ENCODE assay signal across 8 mouse cellular contexts in genomic region chr12:81631661-81632401, GRCm38 (mm10). TPM values are rescaled to one million over a fixed set of nuclear protein-coding genes. Genes with fewer than 3 reads are reported as not detected.
DNase-seq lines count a peak whose midpoint lies in the region; ATAC-seq lines count a peak whose summit lies in the region.

No protein-coding gene starts in this region.

- peaks cover 56% of the 10 kb centered on the region for H3K27me3 ChIP-seq in kidney, embryonic 16.5 days (ENCODE audit: insufficient read depth, low read length)
- 0 out of 2 replicates have a peak, but pooled peaks cover 2% of the 10 kb centered on the region for H3K27me3 ChIP-seq in forebrain, embryonic 13.5 days
- peaks cover 27% of the 10 kb centered on the region for H3K27me3 ChIP-seq in intestine, embryonic 16.5 days (replicated peaks; ENCODE audit: control insufficient read depth, insufficient read depth, low read length)
- peaks cover 51% of the 10 kb centered on the region for H3K27me3 ChIP-seq in lung, embryonic 15.5 days

- peak overlapping the region; percentile 98 for H3K4me2 ChIP-seq in kidney, embryonic 16.5 days (replicated peaks; ENCODE audit: low read depth, low read length)
- peak overlapping the region; percentile 71 for H3K4me2 ChIP-seq in forebrain, embryonic 13.5 days
- H3K4me2 ChIP-seq in intestine, embryonic 16.5 days (ENCODE audit: low read depth, low read length) = peak overlapping the region; percentile 95
- peak overlapping the region; percentile 86 for H3K4me2 ChIP-seq in lung, embryonic 15.5 days

- no peak for DNase-seq in kidney, postnatal 36 days
- DNase-seq in adrenal gland, postnatal 25 days = peak; percentile 3
- DNase-seq in right cerebral cortex, postnatal 14 days = peak; percentile 37
- no peak for DNase-seq in thymus, postnatal 14 days

- H3K4me1 ChIP-seq in kidney, embryonic 16.5 days (ENCODE audit: insufficient read depth, low read length) = peaks cover 11% of the 10 kb centered on the region
- H3K4me1 ChIP-seq in forebrain, embryonic 13.5 days = peaks cover 22% of the 10 kb centered on the region
- H3K4me1 ChIP-seq in intestine, embryonic 16.5 days (ENCODE audit: control insufficient read depth, insufficient read depth, low read length) = peaks cover 6% of the 10 kb centered on the region; the same call in 1 of the 2 replicates
- peaks cover 11% of the 10 kb centered on the region; the same call in 1 of the 2 replicates for H3K4me1 ChIP-seq in lung, embryonic 15.5 days

- no peaks in the 10 kb centered on the region for H3K9me3 ChIP-seq in kidney, embryonic 16.5 days (ENCODE audit: low read length)
- H3K9me3 ChIP-seq in forebrain, embryonic 13.5 days (replicated peaks) = no peaks in the 10 kb centered on the region
- no peaks in the 10 kb centered on the region for H3K9me3 ChIP-seq in intestine, embryonic 16.5 days (ENCODE audit: control insufficient read depth, low read length)
- no peaks in the 10 kb centered on the region for H3K9me3 ChIP-seq in lung, embryonic 15.5 days

- H3K4me3 ChIP-seq in kidney, embryonic 16.5 days (ENCODE audit: low read length) = peak overlapping the region; percentile 60
- peak overlapping the region; percentile 71 for H3K4me3 ChIP-seq in forebrain, embryonic 13.5 days
- H3K4me3 ChIP-seq in intestine, embryonic 16.5 days (ENCODE audit: low read length) = peak overlapping the region; percentile 62
- peak overlapping the region; percentile 58 for H3K4me3 ChIP-seq in lung, embryonic 15.5 days

- H3K36me3 ChIP-seq in kidney, embryonic 16.5 days (ENCODE audit: insufficient read depth, low read length) = no peaks in the 10 kb centered on the region
- H3K36me3 ChIP-seq in forebrain, embryonic 13.5 days (ENCODE audit: poor library complexity, severe bottlenecking) = no peaks in the 10 kb centered on the region
- no peaks in the 10 kb centered on the region for H3K36me3 ChIP-seq in intestine, embryonic 16.5 days (ENCODE audit: control insufficient read depth, insufficient read depth, low read length)
- H3K36me3 ChIP-seq in lung, embryonic 15.5 days = no peaks in the 10 kb centered on the region

- ATAC-seq in kidney, embryonic 16.5 days (ENCODE audit: low FRiP score, low TSS enrichment) = peak; percentile 15; the same call in 1 of the 2 replicates
- ATAC-seq in forebrain, embryonic 13.5 days = peak; percentile 52
- ATAC-seq in intestine, embryonic 16.5 days = peak; percentile 44
- ATAC-seq in lung, embryonic 15.5 days (ENCODE audit: borderline replicate concordance, extremely low read depth, low FRiP score, low TSS enrichment) = peak; percentile 24

- H3K27ac ChIP-seq in kidney, embryonic 16.5 days (ENCODE audit: low read length) = no peak overlapping the region
- H3K27ac ChIP-seq in forebrain, embryonic 13.5 days = peak overlapping the region; percentile 86
- H3K27ac ChIP-seq in intestine, embryonic 16.5 days (ENCODE audit: low read length) = no peak overlapping the region
- H3K27ac ChIP-seq in lung, embryonic 15.5 days = peak overlapping the region; percentile 83

- H3K9ac ChIP-seq in kidney, embryonic 16.5 days (replicated peaks; ENCODE audit: low read length) = peak overlapping the region; percentile 68
- H3K9ac ChIP-seq in forebrain, embryonic 13.5 days = peak overlapping the region; percentile 92
- peak overlapping the region; percentile 38 for H3K9ac ChIP-seq in intestine, embryonic 16.5 days (ENCODE audit: low read depth, low read length)
- H3K9ac ChIP-seq in lung, embryonic 15.5 days = peak overlapping the region; percentile 56

- WGBS in kidney, embryonic 16.5 days = 2% methylated on average over 31 of the region's 31 CpGs
- WGBS in forebrain, embryonic 13.5 days = 2% methylated on average over 31 of the region's 31 CpGs
- 4% methylated on average over 30 of the region's 31 CpGs for WGBS in intestine, embryonic 16.5 days
- 2% methylated on average over 31 of the region's 31 CpGs for WGBS in lung, embryonic 15.5 days

RNA-seq across cellular contexts. Expression of gene Ttc9, which starts 0.8 kb away (rescaled TPM):
- polyA plus RNA-seq in kidney, embryonic 16.5 days (2015; fragmentation: Nextera tagmentation; extraction: Ambion mirVana) = 1.0 and 1.8 TPM in 2 replicates
- total RNA-seq in adrenal gland, postnatal 25 days (2021) = 3.1 and 4.3 TPM in 2 replicates
- polyA plus RNA-seq in forebrain, embryonic 13.5 days (2015; fragmentation: Nextera tagmentation; extraction: Ambion mirVana) = 7.1 and 7.2 TPM in 2 replicates
- 1.5 TPM in 2 replicates for polyA plus RNA-seq in intestine, embryonic 16.5 days (2015; fragmentation: Nextera tagmentation; extraction: Ambion mirVana)
- 5.6 and 6.9 TPM in 2 replicates for polyA plus RNA-seq in lung, embryonic 15.5 days (2015; fragmentation: Nextera tagmentation; extraction: Ambion mirVana)

RNA-seq across cellular contexts. Expression of gene Med6, which starts 37.0 kb away (rescaled TPM):
- polyA plus RNA-seq in kidney, embryonic 16.5 days (2015; fragmentation: Nextera tagmentation; extraction: Ambion mirVana) = 60.8 and 63.9 TPM in 2 replicates
- total RNA-seq in adrenal gland, postnatal 25 days (2021) = 26.3 and 31.3 TPM in 2 replicates
- 67.3 and 67.4 TPM in 2 replicates for polyA plus RNA-seq in forebrain, embryonic 13.5 days (2015; fragmentation: Nextera tagmentation; extraction: Ambion mirVana)
- 51.7 and 57.8 TPM in 2 replicates for polyA plus RNA-seq in intestine, embryonic 16.5 days (2015; fragmentation: Nextera tagmentation; extraction: Ambion mirVana)
- polyA plus RNA-seq in lung, embryonic 15.5 days (2015; fragmentation: Nextera tagmentation; extraction: Ambion mirVana) = 55.7 and 66.1 TPM in 2 replicates

Comparison
In these comparisons a context has a peak if more than half of its experiments do, and no peak if none do; other contexts are left out.
1. H3K27ac ChIP-seq: peak in forebrain, embryonic 13.5 days (single experiment) and lung, embryonic 15.5 days (single experiment); none in kidney, embryonic 16.5 days (single experiment) and intestine, embryonic 16.5 days (single experiment).
2. H3K9ac ChIP-seq: peak in every context shown above with its lines; median percentile 92 in forebrain, embryonic 13.5 days; 68 in kidney, embryonic 16.5 days; 56 in lung, embryonic 15.5 days; 38 in intestine, embryonic 16.5 days.
3. DNase-seq: peak in adrenal gland, postnatal 25 days (single experiment) and right cerebral cortex, postnatal 14 days (single experiment); none in kidney, postnatal 36 days (0 of 2) and thymus, postnatal 14 days (single experiment).
4. Peak in every context shown above with its lines, with median percentiles within 50 percentile points of each other: ATAC-seq, H3K4me2 ChIP-seq and H3K4me3 ChIP-seq.